Mouse (Mus musculus) left cerebral cortex, adult 2 months (tissue): ENCODE data around the gene Srprb. TPM values are rescaled to one million over a fixed set of nuclear protein-coding genes. Genes with fewer than 3 reads are reported as not detected.

Experiments
- DNase-seq, 2 experiments: peaks; one replicate each; pipeline ENCODE4 v3.0.0; 2021 to 2022; ENCODE audit warnings: low spot score in 2 of 2, mixed read lengths in 1 of 2; ENCODE audit errors: extremely low spot score in 1 of 2
- H3K27ac ChIP-seq: fragments of 200-600 bp; 2 replicates; pipeline ENCODE4 v1.8.1; 2022
- H3K4me3 ChIP-seq: fragments of 200-600 bp; 2 replicates; pipeline ENCODE4 v1.8.1; 2022
- CTCF ChIP-seq: fragments of 200-600 bp; IDR thresholded peaks from 2 replicates; pipeline ENCODE4 v1.8.1; 2022; ENCODE audit warnings: antibody characterized with exemption, mild to moderate bottlenecking, moderate library complexity
- intact Hi-C: fragments of 180-260 bp; cut with DNase I; formaldehyde crosslinking; loops from one replicate; pipeline ENCODE4 v1.15.1; 2025
- total RNA-seq, 2 experiments: library from RNA; stranded (reverse); gene quantifications; 2 replicates each; pipeline ENCODE4 v1.2.3; 2021

The Srprb gene
- total RNA-seq, 2 experiments from 2014 or later = 17.6 to 20.5 TPM

GRCm38 (mm10) chr9:103229037-103229867, 27.3 kb upstream of the Srprb start:
- intact Hi-C loops = no loop called here
- peak overlapping the region; percentile 41; the same call in 1 of the 2 replicates for H3K27ac ChIP-seq
- H3K4me3 ChIP-seq = peak overlapping the region; percentile 13; the same call in 1 of the 2 replicates
- no peak for TF ChIP-seq CTCF
- no peak for DNase-seq

DNA sequence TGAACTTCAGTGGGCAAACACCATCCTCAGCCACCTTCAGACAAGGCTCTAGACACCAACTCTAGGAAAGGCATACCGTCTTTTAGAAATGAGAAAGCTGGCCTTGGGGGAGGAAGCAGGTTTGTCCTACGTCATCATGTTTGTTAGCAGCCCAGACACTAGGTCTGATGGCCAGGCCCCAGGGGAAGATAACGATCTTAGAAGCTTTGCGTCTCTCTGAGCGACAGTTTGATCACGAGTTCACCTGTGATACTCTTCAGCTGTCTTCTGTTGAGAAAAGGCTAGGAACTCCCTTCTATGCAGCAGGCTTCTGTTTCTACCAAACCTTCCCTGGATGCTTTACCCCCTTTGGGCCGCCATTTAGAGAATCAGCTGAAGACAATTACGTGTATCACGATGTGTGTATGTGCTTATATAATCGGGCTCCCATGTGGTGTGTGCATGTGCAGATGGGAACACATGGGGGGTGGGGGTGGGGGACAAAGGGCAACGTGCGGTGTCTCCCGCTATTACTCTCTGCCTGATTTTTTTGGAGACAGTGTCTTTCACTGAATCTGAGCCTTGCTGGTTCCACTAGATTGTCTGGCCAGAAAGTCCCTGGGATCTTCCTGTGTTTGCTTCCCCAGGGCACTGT, 26.6 kb upstream of the Srprb start:
- intact Hi-C loops = no loop called here
- H3K27ac ChIP-seq = no peak overlapping the region
- H3K4me3 ChIP-seq = no peak overlapping the region
- TF ChIP-seq CTCF = no peak
- DNase-seq = no peak

DNA sequence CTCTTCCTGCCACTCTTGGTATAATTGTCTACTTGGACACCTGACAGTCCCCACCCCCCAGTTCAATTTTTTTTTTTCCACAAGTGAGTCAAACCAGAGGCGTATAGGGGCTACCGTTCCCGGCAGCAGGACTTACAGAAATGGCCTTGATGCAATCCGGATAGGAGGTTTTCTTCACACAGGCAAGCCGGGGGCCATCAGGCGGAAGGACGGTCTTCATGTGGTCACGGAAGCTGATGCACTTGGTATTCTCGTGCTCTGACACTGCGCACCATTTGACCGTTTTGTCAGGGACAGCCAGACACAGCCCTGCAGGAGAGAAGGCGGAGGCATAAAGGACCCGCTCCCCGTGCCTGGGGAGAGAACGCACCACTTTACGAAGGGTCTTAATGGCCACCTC, 25.8 kb upstream of the Srprb start:
- no peak for DNase-seq
- H3K4me3 ChIP-seq = no peak overlapping the region
- no peak for TF ChIP-seq CTCF
- no peak overlapping the region for H3K27ac ChIP-seq
- intact Hi-C loops = no loop called here

DNA sequence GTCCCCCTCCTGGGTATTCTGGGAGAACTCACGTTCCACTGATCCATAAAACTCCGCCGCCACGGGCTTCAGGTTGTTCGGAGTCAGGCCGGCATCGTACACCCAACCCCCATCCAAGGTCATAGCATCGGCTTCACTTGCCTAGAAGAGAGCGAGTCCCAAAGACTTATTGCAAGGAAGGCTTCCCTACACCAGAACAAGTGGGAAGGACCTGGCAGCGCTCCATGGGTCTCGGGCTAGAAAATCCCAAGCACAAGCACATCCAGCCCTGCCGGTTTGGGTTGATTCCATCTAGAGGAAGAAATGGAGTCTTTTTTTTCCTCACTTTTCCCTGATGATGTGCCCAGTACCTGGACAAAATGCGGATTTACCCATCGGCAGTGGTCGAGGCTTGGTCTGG, 24.9 kb upstream of the Srprb start:
- H3K27ac ChIP-seq = no peak overlapping the region
- no peak for TF ChIP-seq CTCF
- H3K4me3 ChIP-seq = no peak overlapping the region
- intact Hi-C loops = no loop called here
- DNase-seq = no peak

- no peak for DNase-seq
- intact Hi-C loops = loop anchor here (1.0 kb wide), 1 partner anchor 77 kb away; no protein-coding TSS in a partner anchor
- peak; percentile 33 for TF ChIP-seq CTCF
- Histone ChIP-seq H3K4me3 (no peak overlapping the region), H3K27ac (no peak overlapping the region)
Observed at GRCm38 (mm10) chr9:103225464-103225863, 23.5 kb upstream of the Srprb start.

DNA sequence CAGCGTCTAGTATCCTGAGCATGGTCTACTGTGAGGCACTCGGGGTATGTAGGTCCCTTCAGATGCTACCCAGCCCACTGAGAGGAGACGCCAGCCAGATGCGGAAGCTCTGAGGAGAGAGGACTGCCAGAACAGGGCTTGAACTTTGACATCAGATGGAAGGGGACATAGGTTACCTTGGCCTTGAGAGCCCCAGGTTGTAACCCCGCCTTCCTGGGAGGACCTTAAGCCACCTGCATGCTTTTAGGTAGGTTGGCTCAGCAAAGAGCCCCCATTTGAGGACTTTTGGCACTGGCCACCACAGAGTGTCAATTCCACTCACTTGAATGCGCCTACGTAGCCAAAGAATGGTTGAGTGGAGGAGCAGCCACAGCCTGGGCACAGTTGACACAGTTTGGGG, 22.8 kb upstream of the Srprb start:
- intact Hi-C loops = loop anchor here (1.0 kb wide), 1 partner anchor 78 kb away; no protein-coding TSS in a partner anchor
- Histone ChIP-seq H3K27ac (no peak overlapping the region), H3K4me3 (no peak overlapping the region)
- no peak for TF ChIP-seq CTCF
- no peak for DNase-seq

- intact Hi-C loops = no loop called here
- no peak overlapping the region for H3K27ac ChIP-seq
- no peak for DNase-seq
Observed at GRCm38 (mm10) chr9:103214281-103214680, 12.3 kb upstream of the Srprb start.

DNA sequence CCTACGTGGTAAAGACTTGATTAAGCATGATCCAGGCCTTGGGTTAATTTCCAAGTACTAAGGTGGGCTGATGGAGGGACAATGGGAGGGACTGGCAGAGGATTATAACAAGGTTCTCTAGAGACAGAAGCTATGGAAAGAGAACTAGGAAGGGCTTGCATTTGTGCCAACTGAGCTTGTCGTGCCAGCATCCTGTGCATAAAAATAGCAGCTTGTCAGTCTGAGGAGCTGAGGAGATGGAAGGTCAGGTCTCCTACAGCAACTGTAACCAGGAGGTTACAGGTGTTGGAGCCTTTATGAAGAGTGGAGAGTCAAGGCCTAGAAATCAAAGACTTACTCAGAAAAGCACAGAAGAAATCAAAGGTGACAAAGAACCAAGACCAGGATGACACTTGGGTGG, 11.7 kb upstream of the Srprb start:
- DNase-seq = no peak
- intact Hi-C loops = no loop called here
- Histone ChIP-seq H3K4me3 (no peak overlapping the region), H3K27ac (no peak overlapping the region)
- no peak for TF ChIP-seq CTCF

More at GRCm38 (mm10) chr9:103214281-103214680, 12.3 kb upstream of the Srprb start:
- no peak overlapping the region for H3K4me3 ChIP-seq
- TF ChIP-seq CTCF = no peak

GRCm38 (mm10) chr9:103212654-103213420, 10.9 kb upstream of the Srprb start:
- no peak for DNase-seq
- no peak for TF ChIP-seq CTCF
- intact Hi-C loops = no loop called here

DNA sequence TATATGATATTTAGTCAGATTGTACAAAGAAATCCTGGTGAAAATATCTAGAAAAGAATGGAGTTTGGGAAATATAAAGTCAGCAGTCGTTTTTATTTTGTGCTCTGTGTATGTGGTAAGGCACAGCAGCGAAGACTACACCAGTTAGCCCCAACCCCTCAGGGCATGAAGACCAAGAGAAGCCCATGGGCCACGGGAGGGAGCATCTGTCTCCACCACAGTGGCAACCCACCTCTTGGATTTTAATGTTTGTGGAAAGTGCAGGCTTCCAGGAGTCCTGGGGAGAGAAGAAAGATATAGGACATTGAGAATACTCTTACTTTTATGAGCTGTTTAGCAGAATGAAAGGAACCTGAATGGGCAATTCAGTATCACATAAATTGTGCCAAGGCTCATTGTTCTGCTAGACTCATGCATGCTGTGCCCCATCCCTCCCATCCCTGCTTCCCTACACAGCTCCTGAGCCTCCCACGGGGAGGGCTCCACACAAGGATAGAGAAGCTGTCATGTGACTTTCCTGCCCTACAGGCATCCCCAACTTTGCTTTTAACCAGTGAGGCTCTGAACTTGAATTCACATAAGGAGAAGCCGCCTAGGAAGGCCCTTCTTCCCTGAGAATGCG, 7.0 kb upstream of the Srprb start:
- DNase-seq = no peak
- TF ChIP-seq CTCF = no peak
- H3K27ac ChIP-seq = no peak overlapping the region
- intact Hi-C loops = loop anchor here (1.0 to 5.0 kb wide), 2 partner anchors 96 to 153 kb away; partner anchors contain the start of genes 1300017J02Rik and Topbp1
- H3K4me3 ChIP-seq = no peak overlapping the region

More at GRCm38 (mm10) chr9:103212654-103213420, 10.9 kb upstream of the Srprb start:
- H3K4me3 ChIP-seq = no peak overlapping the region
- no peak overlapping the region for H3K27ac ChIP-seq

DNA sequence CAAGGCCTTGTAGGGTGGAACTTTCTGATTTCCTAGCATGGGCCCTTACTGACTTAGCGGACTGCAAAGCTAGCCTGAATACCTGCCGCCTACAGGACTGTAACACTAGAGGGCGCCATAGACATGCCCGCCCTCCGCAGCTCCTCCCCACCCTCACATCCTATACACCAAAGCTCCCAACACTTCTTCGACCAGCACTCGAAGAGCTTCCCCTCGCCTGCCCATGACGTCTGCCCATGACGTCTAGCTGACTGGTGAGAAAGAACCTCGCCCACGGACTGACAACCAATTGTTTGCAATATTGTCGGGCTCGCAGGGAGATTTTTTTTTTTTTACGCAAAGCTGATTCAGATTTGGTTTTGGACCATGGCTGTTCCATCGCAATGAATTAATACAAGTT, 5.9 kb upstream of the Srprb start:
- intact Hi-C loops = loop anchor here (1.0 to 5.0 kb wide), 2 partner anchors 97 to 154 kb away; partner anchors contain the start of genes 1300017J02Rik and Topbp1
- peak; percentile 91 for TF ChIP-seq CTCF
- Histone ChIP-seq H3K27ac (no peak overlapping the region), H3K4me3 (peak overlapping the region; percentile 30; the same call in 1 of the 2 replicates)
- DNase-seq = peak; percentile 53 to 62
